Mouse (Mus musculus) ES-Bruce4 (cell line): ENCODE data around the gene Sipa1l1.

Source experiments
- CTCF ChIP-seq: IDR thresholded peaks from one replicate; pipeline ENCODE4 v1.8.1; 2011; ENCODE audit warnings: low read depth, low read length
- POLR2A ChIP-seq: IDR thresholded peaks from one replicate; pipeline ENCODE4 v1.8.1; 2011; ENCODE audit warnings: low read length; ENCODE audit not compliant: insufficient read depth

- no peak for TF ChIP-seq CTCF
- TF ChIP-seq POLR2A = no peak
Measured at GRCm38 (mm10) chr12:82122450-82123249, 46.5 kb upstream of the Sipa1l1 start.
